Mouse (Mus musculus): ENCODE measurements at regions not wholly inside any gene's neighbourhood (a gene's known extent, or its start where the extent isn't known, plus 50 kb on each side); places are given as distances from the start of the nearest gene placed in this dataset.

- Histone ChIP-seq H3K4me3 (replicated peaks; ENCODE audit: low read length) (no peak overlapping the region), H3K27me3 (ENCODE audit: control insufficient read depth, insufficient read depth, low read length) (no peaks in the 10 kb centered on the region), H3K36me3 (ENCODE audit: control insufficient read depth, insufficient read depth, low read length) (no peaks in the 10 kb centered on the region), H3K9ac (ENCODE audit: low read depth, low read length, severe bottlenecking) (no peak overlapping the region), H3K4me2 (replicated peaks; ENCODE audit: low read depth, low read length, severe bottlenecking) (no peak overlapping the region), H3K4me1 (ENCODE audit: control insufficient read depth, insufficient read depth, low read length) (no peaks in the 10 kb centered on the region), H3K27ac (replicated peaks; ENCODE audit: low read depth, low read length) (no peak overlapping the region), H3K9me3 (ENCODE audit: control insufficient read depth, low read length) (no peaks in the 10 kb centered on the region)
- no peak for DNase-seq (ENCODE audit: low spot score)
- TF ChIP-seq POLR2A (IDR thresholded peaks at IDR 0.05; ENCODE audit: borderline replicate concordance, extremely low read depth, insufficient read depth, insufficient read length) = no peak
- ATAC-seq (ENCODE audit: low FRiP score, low read depth) = no peak
- 76% methylated on average over 5 of the region's 5 CpGs for WGBS
These were observed 522.6 kb downstream of the Gja1 start for GRCm38 (mm10) chr10:56899640-56900274.

- Histone ChIP-seq H3K4me1 (ENCODE audit: control insufficient read depth, insufficient read depth, low read length) (no peaks in the 10 kb centered on the region), H3K4me2 (replicated peaks; ENCODE audit: low read depth, low read length, severe bottlenecking) (no peak overlapping the region), H3K36me3 (ENCODE audit: control insufficient read depth, insufficient read depth, low read length) (no peaks in the 10 kb centered on the region), H3K27me3 (ENCODE audit: control insufficient read depth, insufficient read depth, low read length) (no peaks in the 10 kb centered on the region), H3K9ac (ENCODE audit: low read depth, low read length, severe bottlenecking) (no peak overlapping the region), H3K27ac (replicated peaks; ENCODE audit: low read depth, low read length) (no peak overlapping the region), H3K4me3 (replicated peaks; ENCODE audit: low read length) (no peak overlapping the region), H3K9me3 (ENCODE audit: control insufficient read depth, low read length) (no peaks in the 10 kb centered on the region)
- WGBS = 86% methylated on average over 6 of the region's 6 CpGs
- no peak for TF ChIP-seq POLR2A (IDR thresholded peaks at IDR 0.05; ENCODE audit: borderline replicate concordance, extremely low read depth, insufficient read depth, insufficient read length)
- ATAC-seq (ENCODE audit: low FRiP score, low read depth) = no peak
- DNase-seq (ENCODE audit: low spot score) = no peak
These were observed 523.8 kb downstream of the Gja1 start for GRCm38 (mm10) chr10:56900914-56901313.

GRCm38 (mm10) chr10:56912711-56913110 is 535.6 kb downstream of the Gja1 start:
- no peak overlapping the region for H3K27ac ChIP-seq (replicated peaks; ENCODE audit: low read depth, low read length)
- H3K4me1 ChIP-seq (ENCODE audit: control insufficient read depth, insufficient read depth, low read length) = 0 out of 2 replicates have a peak, but pooled peaks cover 4% of the 10 kb centered on the region
- DNase-seq (ENCODE audit: low spot score) (no peak), ATAC-seq (ENCODE audit: low FRiP score, low read depth) (no peak)
- H3K4me3 ChIP-seq (replicated peaks; ENCODE audit: low read length) = no peak overlapping the region
- H3K36me3 ChIP-seq (ENCODE audit: control insufficient read depth, insufficient read depth, low read length) = no peaks in the 10 kb centered on the region
- WGBS = 97% methylated on average over 1 of the region's 1 CpGs
- no peak for TF ChIP-seq POLR2A (IDR thresholded peaks at IDR 0.05; ENCODE audit: borderline replicate concordance, extremely low read depth, insufficient read depth, insufficient read length)
- H3K4me2 ChIP-seq (replicated peaks; ENCODE audit: low read depth, low read length, severe bottlenecking) = no peak overlapping the region
- no peak overlapping the region for H3K9ac ChIP-seq (ENCODE audit: low read depth, low read length, severe bottlenecking)
- H3K9me3 ChIP-seq (ENCODE audit: control insufficient read depth, low read length) = no peaks in the 10 kb centered on the region
- no peaks in the 10 kb centered on the region for H3K27me3 ChIP-seq (ENCODE audit: control insufficient read depth, insufficient read depth, low read length)

GRCm38 (mm10) chr10:56914103-56914502 is 537.0 kb downstream of the Gja1 start:
- ATAC-seq (ENCODE audit: low FRiP score, low read depth) = no peak
- WGBS = 77% methylated on average over 5 of the region's 5 CpGs
- H3K9ac ChIP-seq (ENCODE audit: low read depth, low read length, severe bottlenecking) = no peak overlapping the region
- H3K4me1 ChIP-seq (ENCODE audit: control insufficient read depth, insufficient read depth, low read length) = 0 out of 2 replicates have a peak, but pooled peaks cover 4% of the 10 kb centered on the region
- no peak overlapping the region for H3K27ac ChIP-seq (replicated peaks; ENCODE audit: low read depth, low read length)
- no peaks in the 10 kb centered on the region for H3K27me3 ChIP-seq (ENCODE audit: control insufficient read depth, insufficient read depth, low read length)
- no peaks in the 10 kb centered on the region for H3K9me3 ChIP-seq (ENCODE audit: control insufficient read depth, low read length)
- H3K36me3 ChIP-seq (ENCODE audit: control insufficient read depth, insufficient read depth, low read length) = no peaks in the 10 kb centered on the region
- DNase-seq (ENCODE audit: low spot score) = no peak
- TF ChIP-seq POLR2A (IDR thresholded peaks at IDR 0.05; ENCODE audit: borderline replicate concordance, extremely low read depth, insufficient read depth, insufficient read length) = no peak
- no peak overlapping the region for H3K4me2 ChIP-seq (replicated peaks; ENCODE audit: low read depth, low read length, severe bottlenecking)
- no peak overlapping the region for H3K4me3 ChIP-seq (replicated peaks; ENCODE audit: low read length)

- 75% methylated on average over 5 of the region's 5 CpGs for WGBS
- no peak for ATAC-seq (ENCODE audit: low FRiP score, low read depth)
- DNase-seq (ENCODE audit: low spot score) = no peak
- H3K4me1 ChIP-seq (ENCODE audit: control insufficient read depth, insufficient read depth, low read length) = peaks cover 15% of the 10 kb centered on the region
- H3K36me3 ChIP-seq (ENCODE audit: control insufficient read depth, insufficient read depth, low read length) = no peaks in the 10 kb centered on the region
- H3K27ac ChIP-seq (replicated peaks; ENCODE audit: low read depth, low read length) = no peak overlapping the region
- H3K27me3 ChIP-seq (ENCODE audit: control insufficient read depth, insufficient read depth, low read length) = no peaks in the 10 kb centered on the region
- H3K4me3 ChIP-seq (replicated peaks; ENCODE audit: low read length) = no peak overlapping the region
- no peaks in the 10 kb centered on the region for H3K9me3 ChIP-seq (ENCODE audit: control insufficient read depth, low read length)
- H3K4me2 ChIP-seq (replicated peaks; ENCODE audit: low read depth, low read length, severe bottlenecking) = no peak overlapping the region
- no peak overlapping the region for H3K9ac ChIP-seq (ENCODE audit: low read depth, low read length, severe bottlenecking)
- no peak for TF ChIP-seq POLR2A (IDR thresholded peaks at IDR 0.05; ENCODE audit: borderline replicate concordance, extremely low read depth, insufficient read depth, insufficient read length)
These were observed 541.3 kb downstream of the Gja1 start for GRCm38 (mm10) chr10:56918412-56918811.
